Mouse (Mus musculus) heart, adult 10 weeks (tissue): ENCODE results near the gene Kif4. TPM values are rescaled to one million over a fixed set of nuclear protein-coding genes. Genes with fewer than 3 reads are reported as not detected.

Experiments used
- polyA plus RNA-seq: library from polyadenylated mRNA; stranded (reverse); fragments of 350-450 nt; fragmentation: Illumina TruSeq; extraction: RNeasy Lipid Tissue Mini Kit (QIAGEN cat#74804); gene quantifications from one replicate; pipeline ENCODE4 v1.2.3, GENCODE M21; 2014; ENCODE audit warnings: low read depth, low replicate concordance

Kif4 gene
- 0.13 TPM for polyA plus RNA-seq

DNA sequence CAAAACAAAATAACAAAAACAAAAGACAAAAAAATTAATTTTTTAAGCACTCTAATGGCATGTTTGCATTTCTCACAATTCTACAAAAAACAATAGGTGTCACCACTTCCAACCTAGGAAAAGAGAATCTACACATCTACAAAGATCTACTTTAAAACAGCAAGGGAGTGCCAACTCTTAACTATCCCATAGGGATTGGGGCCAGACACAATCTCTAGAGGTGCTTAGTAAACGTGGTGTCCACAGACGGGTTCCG, at the start of gene Kif4:
Kif4 (plus strand) TSS at position 192 of the 256 bp plus-strand sequence.

DNA sequence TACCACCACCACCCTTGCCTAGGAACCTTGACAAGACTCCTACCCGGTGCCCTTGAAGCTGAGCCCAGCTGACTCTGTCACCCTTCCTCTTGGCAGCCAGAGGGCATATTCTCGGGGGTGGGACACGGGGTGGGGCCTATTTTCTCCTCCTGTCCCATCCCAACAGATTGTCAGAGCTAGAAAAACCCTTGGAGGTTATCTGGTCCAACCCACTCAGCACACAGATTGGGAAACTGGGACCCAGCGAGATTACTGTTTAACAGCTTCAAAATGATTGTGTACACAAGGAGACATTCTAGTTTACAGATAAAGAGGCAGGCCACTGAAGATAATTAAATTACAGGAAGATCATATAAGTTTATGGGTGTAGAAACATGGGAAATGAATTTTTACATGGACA, 30.7 kb upstream of the Kif4 start, which contains the start of gene P2ry4:
P2ry4 (minus strand) TSS at position 79 of the 400 bp plus-strand sequence.

DNA sequence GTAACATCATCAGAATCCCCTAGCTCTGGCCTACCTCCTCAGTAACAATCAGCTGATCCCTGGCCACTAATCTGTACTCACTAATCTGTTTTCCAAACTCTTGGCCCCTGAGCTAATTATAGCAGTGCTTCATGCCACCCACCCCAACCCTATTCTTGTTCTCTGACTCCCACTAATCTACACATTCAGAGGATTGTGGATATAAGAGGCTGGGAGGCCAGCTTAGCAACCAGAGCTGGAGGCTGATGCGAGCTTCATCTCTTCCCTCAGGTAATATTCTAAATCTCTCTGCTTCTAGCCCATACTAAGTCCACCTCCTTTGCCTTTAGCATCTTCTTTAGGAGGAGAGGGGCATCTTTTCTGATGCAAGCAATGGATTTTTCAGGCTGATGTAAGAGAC, 20.2 kb upstream of the Kif4 start, which contains the start of gene Arr3:
Arr3 (plus strand) TSS at position 184 of the 400 bp plus-strand sequence.

DNA sequence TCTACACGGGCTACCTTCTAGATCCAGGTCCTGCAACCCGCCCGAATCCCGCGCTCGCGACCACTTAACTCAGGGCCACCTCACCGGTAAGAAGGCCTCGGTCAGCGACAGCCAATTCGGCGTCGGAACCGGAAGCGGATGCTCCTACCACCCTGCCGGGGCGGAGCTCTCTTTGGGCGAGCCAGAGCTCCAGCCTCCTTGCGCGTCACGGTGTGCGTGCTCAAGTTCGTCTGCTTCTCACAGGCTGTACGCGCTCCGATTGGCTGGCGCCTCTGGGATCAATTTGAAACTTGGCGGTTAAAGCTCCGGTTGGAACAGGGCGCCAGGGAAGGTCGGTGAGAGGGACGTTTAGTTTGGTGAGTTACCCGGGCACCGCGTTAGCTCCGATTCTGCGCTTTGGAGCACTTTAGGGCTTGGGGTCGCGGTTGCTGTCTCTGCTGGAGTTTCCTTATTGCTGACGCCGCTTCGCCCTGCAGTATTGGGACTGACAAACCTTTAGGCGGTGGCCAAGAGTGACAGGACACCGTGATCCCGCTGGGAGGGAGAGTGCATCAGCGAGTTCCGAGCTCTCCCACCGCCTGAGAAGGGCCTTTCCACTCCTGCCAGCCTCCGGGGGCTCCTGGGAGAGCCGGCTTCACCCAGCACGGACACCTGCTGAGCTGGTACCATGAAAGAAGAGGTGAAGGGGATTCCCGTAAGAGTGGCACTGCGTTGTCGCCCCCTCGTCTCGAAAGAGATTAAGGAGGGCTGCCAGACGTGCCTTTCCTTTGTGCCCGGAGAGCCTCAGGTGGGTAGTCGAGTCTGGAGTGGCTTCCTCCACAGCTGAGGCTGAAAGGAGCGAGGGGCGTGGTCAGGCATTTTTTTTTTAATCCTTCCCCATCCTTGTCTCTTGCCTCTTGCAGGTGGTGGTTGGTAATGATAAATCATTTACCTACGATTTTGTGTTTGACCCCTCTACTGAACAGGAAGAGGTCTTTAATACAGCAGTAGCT, 561 bp downstream of the Kif4 start, which contains the start of gene Pdzd11:
Pdzd11 (minus strand) TSS at position 767 of the 992 bp plus-strand sequence.

DNA sequence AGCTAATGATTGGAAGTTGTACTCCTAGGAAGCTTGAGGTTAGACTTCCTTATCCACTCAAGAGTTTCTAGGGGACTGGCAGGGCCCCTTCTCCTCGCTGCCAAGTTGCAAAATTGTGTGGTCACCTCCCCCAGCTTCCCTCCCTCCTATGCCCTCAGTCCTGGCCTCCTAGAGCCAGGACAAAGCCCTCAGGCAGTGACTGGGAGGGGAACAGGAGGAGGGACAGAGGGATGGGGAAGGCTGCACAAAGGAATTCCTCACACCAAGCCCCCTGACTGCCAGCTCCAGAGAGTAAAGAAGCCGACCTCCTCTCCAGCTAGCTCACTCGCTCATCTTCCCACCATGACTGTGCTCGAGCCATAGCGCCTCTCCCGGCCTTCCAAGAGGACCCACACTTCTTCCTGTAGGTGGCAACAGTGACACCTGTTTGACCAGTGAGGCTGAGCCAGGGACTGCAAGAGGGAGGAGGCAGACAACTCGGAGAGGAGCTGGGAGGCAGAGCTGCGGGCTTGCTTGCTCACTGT, 104.2 kb downstream of the Kif4 start, which contains the start of gene Gdpd2:
Gdpd2 (plus strand) TSS at position 209 of the 524 bp plus-strand sequence.

DNA sequence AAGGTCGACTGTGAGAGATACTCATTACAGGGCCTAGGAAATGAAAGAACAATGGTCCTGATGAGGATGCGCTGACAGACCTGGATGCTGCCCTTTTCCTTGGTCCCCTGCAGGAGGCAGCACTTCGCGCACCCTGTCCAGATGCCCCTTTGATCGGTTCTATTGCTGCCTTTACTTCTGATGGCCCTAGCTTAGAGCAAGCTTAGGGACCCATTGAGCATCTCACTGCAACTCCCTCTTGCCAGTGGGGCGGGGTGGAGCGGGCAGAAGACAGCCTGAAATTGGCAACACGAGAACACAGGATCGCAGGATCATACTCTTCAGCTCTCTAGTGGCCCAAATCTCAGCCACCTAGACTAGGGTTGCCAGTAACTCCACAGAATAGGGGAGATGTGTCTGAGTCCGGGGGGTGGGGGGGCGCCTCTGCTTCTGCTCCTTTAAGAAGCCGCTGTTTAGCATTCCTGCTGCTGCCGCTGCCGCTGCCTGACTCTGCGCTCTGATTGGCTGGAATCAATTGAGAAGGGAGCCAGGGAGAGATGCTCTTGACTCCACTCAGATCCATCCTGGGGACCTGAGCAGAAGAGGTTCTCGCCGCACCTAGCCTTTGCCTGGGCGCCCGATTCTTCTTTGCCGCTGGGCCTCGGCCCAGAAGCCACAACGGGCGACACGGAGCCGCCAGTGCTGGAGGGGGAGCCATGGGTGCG, 141.8 kb downstream of the Kif4 start, which contains the start of gene Dlg3:
Dlg3 (plus strand) TSS at position 542 of the 704 bp plus-strand sequence.

Other genes starting within 250 kb of the Kif4 start
- not detected for gene Otud6a, start 196.7 kb upstream of the Kif4 start, polyA plus RNA-seq
- gene Awat2, start 183.0 kb upstream of the Kif4 start, polyA plus RNA-seq: 0.29 TPM
- 59.5 TPM for gene Igbp1, start 131.4 kb upstream of the Kif4 start, polyA plus RNA-seq
- gene Dgat2l6, start 100.9 kb upstream of the Kif4 start, polyA plus RNA-seq: not detected
- gene Awat1, start 53.5 kb upstream of the Kif4 start, polyA plus RNA-seq: not detected
- gene P2ry4, start 30.9 kb upstream of the Kif4 start, polyA plus RNA-seq: not detected
- not detected for gene Arr3, start 20.2 kb upstream of the Kif4 start, polyA plus RNA-seq
- 33.0 TPM for gene Pdzd11, start 831 bp downstream of the Kif4 start, polyA plus RNA-seq
- gene Gdpd2, start 104.1 kb downstream of the Kif4 start, polyA plus RNA-seq: not detected
- 6.0 TPM for gene Dlg3, start 142.0 kb downstream of the Kif4 start, polyA plus RNA-seq